Mouse (Mus musculus) retina, postnatal 7 days (tissue): ENCODE measurements around the gene Zc3h14.

Experiments
- DNase-seq: peaks from one replicate; pipeline ENCODE4 v3.0.0-alpha.2; 2012; ENCODE audit warnings: low read depth, low spot score

Zc3h14 gene

GRCm38 (mm10) chr12:98746746-98747379 is at the start of gene Zc3h14:
Zc3h14 (plus strand) TSS chr12:98746964.
- peak; percentile 94 for DNase-seq

- DNase-seq = no peak
These were observed 49.6 kb upstream of the Zc3h14 start for GRCm38 (mm10) chr12:98697202-98697601.

GRCm38 (mm10) chr12:98701564-98701963 is 45.2 kb upstream of the Zc3h14 start:
- peak; percentile 35 for DNase-seq

DNA sequence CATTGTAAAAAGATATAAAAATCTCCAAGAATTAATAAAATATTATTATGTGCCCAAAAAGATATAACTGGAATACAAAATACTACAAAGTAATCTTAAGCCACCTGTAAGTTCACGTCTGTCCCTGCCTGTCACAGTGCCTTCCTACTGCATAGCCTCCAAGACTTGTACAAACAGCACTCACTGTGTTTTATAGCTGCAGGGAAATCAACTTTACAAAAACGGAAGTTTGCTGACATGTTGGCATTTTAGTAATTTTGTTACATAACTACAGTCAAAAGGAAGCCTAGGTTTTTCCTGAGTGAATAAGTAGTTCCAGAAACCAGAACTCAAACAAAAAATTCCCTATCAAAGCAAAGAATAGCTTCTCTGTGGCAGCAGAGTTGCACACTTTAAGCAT is 43.2 kb upstream of the Zc3h14 start:
- no peak for DNase-seq

DNA sequence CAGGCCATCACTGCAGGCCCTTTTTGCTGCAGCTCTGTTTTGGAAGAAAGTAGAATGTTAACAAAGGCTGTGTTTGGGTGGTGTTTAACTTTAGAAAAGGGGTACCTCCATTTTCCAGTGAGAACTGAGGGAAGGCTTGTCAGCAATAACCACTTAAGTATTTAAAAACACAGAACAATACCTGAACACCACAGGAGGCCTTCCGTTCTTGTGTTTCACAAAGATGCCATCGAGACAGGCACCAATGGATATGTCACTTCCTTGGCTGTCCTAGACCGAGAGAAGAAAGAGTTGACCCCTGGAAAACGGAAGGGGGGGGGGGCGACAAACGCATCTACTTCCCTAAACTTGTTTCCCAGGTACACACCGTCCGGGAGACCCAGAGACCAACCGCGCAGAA is 42.8 kb upstream of the Zc3h14 start:
- no peak for DNase-seq

- no peak for DNase-seq
These were observed 33.9 kb upstream of the Zc3h14 start for GRCm38 (mm10) chr12:98712819-98713218.

- DNase-seq = no peak
These were observed 33.1 kb upstream of the Zc3h14 start for GRCm38 (mm10) chr12:98713621-98714103.

DNA sequence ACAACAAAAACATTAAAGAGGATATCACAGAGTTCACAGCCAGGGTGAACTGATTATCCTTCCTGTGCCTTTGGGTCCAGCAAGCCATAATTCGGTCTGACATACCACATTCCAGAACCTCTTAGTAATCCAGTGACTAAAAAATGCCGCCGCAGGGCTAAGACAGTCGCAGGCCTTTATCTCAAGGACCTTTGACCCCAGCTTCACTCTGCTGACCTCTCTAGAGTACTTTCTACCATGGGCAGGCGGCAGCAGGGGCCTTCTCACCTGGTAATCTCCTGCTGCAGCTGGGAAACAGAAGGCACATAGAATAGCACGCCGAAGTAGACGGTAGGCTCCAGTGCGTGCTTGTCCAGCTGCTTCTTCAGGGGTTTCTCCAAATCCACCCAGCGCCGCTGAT is 32.0 kb upstream of the Zc3h14 start:
- no peak for DNase-seq

DNA sequence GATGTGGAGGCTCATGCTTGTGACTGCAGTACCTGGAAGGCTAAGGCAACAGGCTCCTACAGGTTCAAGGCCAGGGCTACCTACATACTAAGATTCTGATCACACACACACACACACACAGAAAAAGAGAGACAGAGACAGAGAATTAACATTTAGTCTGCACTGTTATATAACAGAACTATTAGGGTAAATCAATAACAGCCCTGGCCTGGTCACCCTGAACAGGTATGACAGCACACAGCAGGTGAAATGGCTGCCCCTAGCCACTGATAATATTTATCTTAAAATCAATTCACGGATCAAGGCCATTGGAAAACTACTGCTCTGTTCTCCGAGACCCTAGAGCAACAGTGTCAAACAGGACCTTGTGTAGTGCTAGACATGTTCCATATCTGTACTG is 30.6 kb upstream of the Zc3h14 start:
- no peak for DNase-seq

GRCm38 (mm10) chr12:98720628-98721027 is 26.1 kb upstream of the Zc3h14 start:
- DNase-seq = no peak

GRCm38 (mm10) chr12:98721030-98721429 is 25.7 kb upstream of the Zc3h14 start:
- DNase-seq = no peak

GRCm38 (mm10) chr12:98724224-98724623 is 22.5 kb upstream of the Zc3h14 start:
- no peak for DNase-seq

DNA sequence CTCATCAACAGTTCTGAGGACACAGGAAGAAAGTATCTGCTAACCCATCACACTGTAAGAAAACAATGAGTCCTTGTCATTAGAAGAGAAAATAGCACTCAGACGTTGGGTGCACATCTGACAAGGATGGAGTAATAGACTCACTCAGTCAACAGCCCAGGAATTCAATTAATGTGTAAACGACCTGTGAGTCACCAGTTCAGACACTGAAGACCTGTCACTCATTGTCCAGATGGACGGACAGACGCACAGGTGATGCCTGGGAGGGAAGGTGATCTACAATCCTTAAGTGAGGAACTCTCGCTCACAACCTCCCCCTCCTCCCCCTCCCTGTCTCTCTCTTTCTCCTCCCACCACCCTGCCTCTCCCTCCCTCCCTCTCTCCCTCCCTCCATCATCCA is 21.8 kb upstream of the Zc3h14 start:
- DNase-seq = no peak

GRCm38 (mm10) chr12:98726078-98726477 is 20.7 kb upstream of the Zc3h14 start:
- no peak for DNase-seq

GRCm38 (mm10) chr12:98727186-98727585 is 19.6 kb upstream of the Zc3h14 start:
- no peak for DNase-seq

GRCm38 (mm10) chr12:98730682-98731081 is 16.1 kb upstream of the Zc3h14 start:
- no peak for DNase-seq

GRCm38 (mm10) chr12:98733165-98733564 is 13.6 kb upstream of the Zc3h14 start:
- DNase-seq = no peak

- no peak for DNase-seq
These were observed 13.0 kb upstream of the Zc3h14 start for GRCm38 (mm10) chr12:98733776-98734175.

GRCm38 (mm10) chr12:98734246-98734879 is 12.4 kb upstream of the Zc3h14 start:
- DNase-seq = peak; percentile 76

DNA sequence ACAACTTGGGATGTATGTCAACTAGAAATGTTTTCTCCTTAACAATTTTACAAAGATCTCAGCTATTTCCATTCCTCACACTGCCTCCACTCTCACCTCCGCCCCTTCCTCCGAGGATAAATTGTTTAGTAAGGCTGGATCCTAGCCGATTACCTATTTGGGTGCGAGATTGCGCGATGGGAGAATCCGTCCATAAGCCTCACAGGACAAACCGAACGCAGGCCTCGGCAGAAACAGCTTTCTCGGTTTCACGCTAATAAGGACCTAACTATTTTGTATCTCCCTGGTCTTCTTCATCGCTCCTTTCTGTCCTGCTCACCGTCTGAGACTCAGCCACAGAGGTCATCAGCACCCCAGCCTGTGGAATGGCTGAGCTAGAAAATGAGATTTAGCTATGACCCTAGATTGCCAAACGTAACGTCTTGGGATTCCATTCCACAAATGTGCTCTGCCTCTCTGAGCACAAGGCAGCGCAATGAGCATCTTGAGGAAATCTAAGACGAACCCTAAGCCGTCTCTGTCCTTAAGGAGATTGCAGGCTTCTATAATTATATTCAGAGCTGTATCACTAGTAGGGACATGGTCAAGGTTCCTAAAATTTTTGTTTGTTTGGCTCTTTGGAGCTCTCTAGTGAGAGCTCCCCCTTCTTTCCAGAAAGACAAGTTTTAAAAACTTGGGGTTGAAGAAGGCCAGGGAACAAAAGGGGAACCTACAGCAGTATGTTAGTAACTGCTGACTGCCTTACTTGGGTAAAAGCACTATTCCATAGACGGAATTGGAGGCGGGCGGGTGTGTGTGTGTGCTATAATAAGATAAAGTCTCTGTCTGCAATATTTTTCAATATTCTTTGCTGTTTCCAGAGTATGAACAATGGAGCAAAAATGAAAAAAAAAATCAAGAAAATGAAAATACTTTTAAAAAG is 11.6 kb upstream of the Zc3h14 start:
- DNase-seq = no peak

DNA sequence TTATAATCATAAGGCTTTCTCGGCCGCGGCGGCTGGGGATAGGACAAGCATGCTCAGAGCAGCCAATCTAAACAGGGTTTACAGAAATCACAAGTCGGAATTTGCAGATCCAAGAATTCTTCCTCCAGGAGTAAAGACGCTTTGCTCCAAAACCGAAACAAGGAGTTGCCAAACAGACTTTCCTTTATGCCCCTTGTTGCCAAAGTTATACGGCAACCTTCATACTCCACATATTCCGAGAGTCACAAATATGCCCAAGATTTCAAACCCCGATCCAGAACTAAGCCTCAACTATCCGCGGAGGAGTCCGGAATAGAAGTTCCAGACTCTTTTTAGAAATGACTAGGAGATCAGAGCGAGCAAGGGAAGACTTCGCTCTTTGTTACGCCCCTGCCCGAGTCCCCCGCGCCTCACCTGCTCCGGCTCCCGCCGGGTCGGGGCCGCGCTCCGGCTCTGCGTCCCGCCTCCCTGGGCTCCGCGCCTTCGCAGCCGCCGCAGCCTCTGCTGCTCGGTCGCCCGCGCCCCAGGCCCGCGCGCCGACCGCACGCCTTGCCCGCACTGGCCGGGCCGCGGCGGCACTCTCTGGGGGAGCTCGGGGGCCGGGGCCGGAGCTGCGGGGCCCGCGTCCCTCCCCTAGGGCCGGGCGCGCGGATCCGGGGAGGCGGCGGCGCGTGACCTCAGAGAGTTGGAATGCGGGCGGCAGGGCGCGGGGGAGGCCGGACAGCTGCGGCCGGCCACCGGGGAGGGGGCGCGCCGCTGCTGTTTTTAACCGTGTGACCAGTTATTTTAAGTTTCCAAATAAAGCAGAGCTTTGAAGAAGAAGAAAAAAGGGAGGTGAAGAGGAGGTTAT is 9.6 kb upstream of the Zc3h14 start, which contains the start of gene Ptpn21:
Gene Ptpn21 (minus strand): TSS at position 455 of the 850 bp plus-strand sequence.
- no peak for DNase-seq
